Mouse (Mus musculus) thymus, adult 18-20 months (tissue): ENCODE measurements around the gene Twist2.

Experiments used
- DNase-seq, 2 experiments: peaks; one replicate each; pipeline ENCODE4 v3.0.0; 2022; ENCODE audit warnings: mixed read lengths in 2 of 2

Twist2 gene

DNA sequence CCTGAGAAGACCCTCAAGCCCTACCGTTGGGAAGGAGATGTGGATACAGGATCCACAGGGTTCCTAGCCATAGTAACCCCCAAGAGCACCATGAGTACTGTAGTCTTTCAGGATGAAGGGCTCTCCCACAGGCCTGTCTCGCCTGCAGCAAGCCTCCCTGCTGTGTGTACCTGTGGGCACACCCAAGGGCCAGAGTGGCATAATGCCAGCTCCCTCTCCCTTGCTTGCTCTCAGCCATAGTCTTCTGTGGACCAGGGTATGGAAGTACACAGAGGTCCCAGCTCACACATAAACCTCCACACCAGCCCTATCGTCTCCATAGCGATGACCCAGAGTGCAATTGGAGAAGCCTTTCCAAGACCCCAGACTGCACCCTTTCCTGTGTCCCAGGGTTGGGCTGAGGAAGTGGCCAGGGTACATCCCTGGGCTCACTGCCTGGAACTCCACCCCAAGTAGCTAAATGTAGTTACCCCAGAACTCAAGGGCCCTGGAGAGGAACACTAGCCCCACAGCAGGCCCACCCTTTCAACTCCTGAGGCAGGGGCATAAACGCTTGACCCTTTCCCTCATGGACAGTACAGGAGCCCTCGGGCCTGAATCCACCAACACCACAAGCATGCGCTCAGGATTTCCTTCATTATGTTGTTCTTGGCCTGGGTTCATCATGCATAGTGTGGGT lies 73.9 kb downstream of the Twist2 start:
- no peak for DNase-seq

DNA sequence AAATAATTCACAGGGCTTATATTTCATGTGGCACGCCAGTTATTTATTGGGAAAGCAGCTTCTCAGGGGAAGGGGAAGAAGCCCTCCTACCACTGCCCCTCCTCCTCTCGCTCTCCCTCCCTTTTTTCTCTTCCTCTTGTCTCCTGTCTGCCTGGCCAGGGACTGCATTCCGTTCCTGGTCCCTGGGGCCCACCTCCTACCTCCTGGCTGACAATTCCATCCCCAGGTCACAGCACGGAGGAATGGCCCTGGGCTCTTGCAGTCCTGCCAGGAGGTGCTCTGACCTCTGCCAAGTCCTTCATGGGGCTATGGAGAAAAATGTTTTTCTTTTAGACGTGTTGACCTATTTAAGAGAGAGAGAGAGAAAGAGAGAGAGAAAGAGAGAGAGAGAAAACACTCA lies 77.4 kb downstream of the Twist2 start:
- DNase-seq, result no peak

DNA sequence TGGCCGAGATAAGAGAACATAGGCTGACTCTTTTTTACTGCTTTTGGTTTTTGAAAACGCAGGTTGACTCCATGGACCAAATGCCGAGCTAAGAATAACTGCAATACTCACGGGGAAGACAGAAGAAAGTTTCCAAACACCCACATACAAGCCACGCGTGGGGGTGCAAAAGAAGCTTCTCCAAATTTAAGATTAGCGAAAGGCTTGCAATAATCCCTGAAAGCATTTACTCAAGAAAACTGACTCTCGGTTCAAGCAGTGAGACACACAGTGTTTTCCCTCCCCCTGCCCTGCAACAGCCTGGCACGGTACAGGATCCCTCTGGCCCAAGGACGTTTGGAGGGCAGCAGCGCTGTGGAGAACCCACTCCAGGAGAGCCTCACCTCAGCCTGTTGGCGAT lies 78.9 kb downstream of the Twist2 start:
- no peak for DNase-seq

- no peak for DNase-seq
These were observed 79.6 kb downstream of the Twist2 start for GRCm38 (mm10) chr1:91880899-91881298.

- no peak for DNase-seq
These were observed 81.9 kb downstream of the Twist2 start for GRCm38 (mm10) chr1:91883115-91883514.

- DNase-seq, result no peak
These were observed 92.3 kb downstream of the Twist2 start for GRCm38 (mm10) chr1:91893598-91893997.

- no peak for DNase-seq
These were observed 93.0 kb downstream of the Twist2 start for GRCm38 (mm10) chr1:91894286-91894685.

DNA sequence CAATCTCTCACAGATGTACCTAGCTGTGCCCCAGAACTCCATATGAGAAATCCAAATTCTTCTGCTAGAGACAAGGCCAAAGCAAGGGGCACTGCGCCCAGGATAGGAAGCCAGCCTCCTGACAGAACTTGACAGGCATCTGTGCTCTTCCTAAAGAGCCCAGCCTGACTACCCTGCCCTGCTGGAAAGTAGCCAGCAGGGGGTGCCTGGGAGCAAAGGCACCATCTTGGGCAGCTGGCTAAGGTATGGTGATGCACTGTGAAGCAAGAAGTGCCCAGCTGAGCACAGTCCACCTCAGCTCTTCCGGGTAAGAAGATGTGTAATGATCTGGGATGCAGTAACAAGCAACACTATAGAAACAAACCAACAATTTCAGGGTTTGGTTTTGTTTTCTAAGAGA lies 95.8 kb downstream of the Twist2 start:
- DNase-seq, result no peak
